Mouse (Mus musculus) lung, postnatal 0 days (tissue): ENCODE data around the gene Lrrk2.

Experiments used
- CTCF ChIP-seq: IDR thresholded peaks from 2 replicates; pipeline ENCODE4 v1.5.1; 2016; ENCODE audit warnings: antibody characterized with exemption, mild to moderate bottlenecking
- EP300 ChIP-seq: IDR thresholded peaks from 2 replicates; pipeline ENCODE4 v1.6.1; 2016; ENCODE audit warnings: antibody characterized with exemption, mild to moderate bottlenecking, control low read depth

DNA sequence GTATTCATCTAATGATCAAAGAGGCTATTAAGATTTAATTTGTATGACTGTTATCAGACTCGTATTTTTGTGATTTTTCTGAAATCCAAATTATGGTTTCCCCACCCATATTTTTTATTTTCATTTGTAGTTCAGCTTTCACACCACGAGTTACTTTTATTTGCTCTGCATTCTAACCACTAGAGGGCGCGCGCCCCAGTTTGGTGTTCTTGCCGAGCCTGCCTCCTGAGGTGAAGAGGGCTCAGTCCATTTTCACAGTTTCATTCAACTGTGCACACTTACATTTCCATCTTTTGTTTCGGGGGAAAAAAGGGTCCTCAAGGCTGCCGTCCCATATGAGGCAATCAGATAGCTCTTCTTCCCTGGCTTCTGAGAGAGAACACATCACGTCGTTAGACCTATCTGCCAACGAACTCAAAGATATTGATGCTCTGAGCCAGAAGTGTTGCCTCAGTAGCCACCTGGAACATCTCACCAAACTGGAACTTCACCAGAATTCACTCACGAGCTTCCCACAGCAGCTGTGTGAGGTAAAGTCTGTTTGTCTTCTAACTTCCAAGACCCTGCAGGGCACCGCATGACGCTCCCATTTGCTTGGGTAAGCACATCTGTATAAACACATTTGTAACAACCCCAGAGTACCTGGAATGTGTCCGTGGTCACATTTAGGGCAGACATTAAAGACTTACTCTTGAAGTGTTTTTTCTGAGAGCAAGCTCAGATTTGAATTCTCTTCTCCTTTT is 64.0 kb downstream of the Lrrk2 start:
- TF ChIP-seq EP300 (no peak), CTCF (peak; percentile 88)
